Mouse (Mus musculus) left cerebral cortex, adult 8-10 months (tissue): ENCODE measurements at regions not wholly inside any gene's neighbourhood (a gene's known extent, or its start where the extent isn't known, plus 50 kb on each side); places are given as distances from the start of the nearest gene placed in this dataset.

Experiments
- DNase-seq, 2 experiments: peaks; one replicate each; pipeline ENCODE4 v3.0.0; 2022; ENCODE audit warnings: low spot score in 2 of 2
- microRNA-seq, 2 experiments: library from miRNA; unstranded; fragments of <30 nt; microRNA quantifications; one replicate each; pipeline ENCODE4 v1.2.0; 2022

DNA sequence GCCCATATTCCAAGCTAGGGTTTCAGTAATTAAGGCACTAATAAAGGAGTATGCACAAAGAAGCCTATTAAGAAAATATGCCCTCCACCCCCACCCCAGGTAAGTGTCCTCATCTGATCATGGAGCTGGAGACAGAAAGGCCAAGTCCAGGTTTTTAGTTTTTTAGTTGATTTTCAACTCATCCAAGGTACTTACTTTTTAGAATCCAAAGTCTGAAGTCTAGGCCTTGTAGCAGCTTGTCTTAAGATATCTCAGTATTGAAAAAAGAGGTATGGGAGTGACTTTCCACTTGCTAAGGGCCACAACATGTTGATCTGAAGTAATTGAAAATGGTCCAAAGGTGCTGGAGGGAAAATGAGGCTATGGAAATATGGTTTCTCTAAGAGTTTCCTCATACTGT lies 340.9 kb downstream of the Kif20b start:
- DNase-seq, result no peak

DNA sequence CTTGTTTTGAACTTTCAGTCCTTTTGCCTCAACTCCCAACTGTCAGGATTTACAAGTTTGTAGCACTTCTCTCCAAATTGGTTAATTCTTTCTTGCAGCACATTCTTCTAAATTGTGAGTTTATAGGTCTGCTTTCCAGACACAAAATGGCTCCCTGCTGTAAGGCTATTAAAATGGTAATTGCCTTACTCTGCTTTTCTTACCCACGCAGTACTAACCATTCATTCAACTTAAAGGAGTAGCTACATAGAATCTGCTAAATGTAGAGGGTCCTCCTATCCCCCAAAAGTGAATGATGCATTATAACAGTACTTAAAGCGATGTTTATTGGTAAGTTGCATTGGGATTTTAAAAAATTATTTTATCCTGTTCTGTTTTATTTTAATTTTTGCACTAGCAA lies 356.2 kb downstream of the Kif20b start:
- DNase-seq, result no peak

DNA sequence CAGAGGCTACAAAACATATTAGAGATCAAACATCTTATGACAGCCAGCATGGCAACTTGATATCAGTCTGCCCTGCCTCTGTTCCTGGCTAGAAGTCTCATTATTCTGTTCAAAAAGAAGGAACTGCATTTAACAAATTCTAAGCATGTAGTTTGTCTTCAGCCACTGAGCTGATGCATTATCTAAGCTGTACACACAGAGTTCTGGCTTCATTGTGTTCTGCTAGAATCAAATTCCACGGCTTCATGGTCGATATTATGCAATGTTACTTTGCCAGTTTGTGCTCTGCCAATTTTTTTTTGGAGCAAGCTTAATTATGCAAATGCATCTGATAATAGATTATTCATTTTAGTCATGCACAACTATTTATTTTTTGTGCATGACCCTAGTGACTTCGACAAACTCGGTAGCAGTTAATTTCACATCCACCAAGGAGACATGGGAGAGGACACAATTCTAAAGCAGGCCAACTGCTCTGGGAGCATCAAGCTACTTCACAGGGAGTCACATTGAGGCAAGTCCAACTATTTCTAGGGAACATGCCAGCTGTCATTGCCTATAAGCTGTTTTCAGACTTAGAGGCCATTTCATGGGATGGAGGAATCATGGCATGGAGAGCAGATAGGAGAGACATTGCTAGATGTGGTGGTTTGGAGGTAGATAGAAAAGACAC lies 360.8 kb downstream of the Kif20b start:
- no peak for DNase-seq

DNA sequence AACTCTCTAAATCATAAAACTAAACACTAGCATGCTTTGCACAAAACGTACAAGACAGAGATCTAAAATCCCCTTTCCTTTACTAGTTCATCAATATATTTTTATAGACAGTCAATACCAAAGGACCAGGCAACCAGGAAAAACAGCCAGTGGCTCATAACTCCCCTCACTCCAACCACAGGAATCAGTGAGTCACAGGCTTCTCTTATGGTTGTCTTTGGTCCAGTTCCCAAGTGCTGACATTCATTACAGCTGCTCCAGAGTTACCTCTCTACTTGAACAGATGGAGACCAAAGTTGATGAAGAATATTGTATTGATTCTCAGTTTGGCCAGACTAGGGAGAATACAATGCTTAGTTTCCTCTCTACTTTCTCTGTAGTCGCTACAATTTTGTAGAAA lies 376.7 kb downstream of the Kif20b start:
- no peak for DNase-seq

DNA sequence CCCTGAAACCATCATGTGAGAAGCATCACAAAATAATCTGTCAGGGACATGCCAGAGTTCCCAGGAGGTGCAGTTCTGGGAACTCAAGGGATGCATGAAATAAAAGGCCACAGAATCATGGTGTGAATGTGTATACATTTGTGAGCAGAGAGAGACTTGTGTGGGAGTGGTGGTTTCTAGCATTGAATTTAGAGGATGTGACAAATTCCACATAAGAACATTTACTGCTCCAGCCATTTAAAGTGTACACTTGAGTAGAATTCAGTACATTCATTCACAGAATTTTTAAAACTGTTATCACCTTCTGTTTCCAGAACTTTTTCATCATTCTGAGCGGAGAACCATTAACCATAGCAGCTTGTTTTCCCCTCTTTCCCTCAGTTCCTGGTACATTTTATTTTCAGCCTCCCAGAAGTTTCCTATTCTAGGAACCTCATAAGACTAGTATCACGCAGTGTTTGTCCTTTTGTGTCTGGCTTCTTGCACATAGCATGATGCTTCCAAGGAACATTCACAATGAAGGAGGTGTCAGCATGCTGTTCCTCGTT lies 380.6 kb downstream of the Kif20b start:
- DNase-seq, result no peak

Small RNAs in the stretch of these regions (microRNA-seq; reads per million reads assigned to microRNA genes)
- 0 reads per million in 2 experiments for gene Gm23075
